Mouse (Mus musculus) lung, adult 2 months (tissue): ENCODE data around the gene Fzd7. TPM values are rescaled to one million over a fixed set of nuclear protein-coding genes. Genes with fewer than 3 reads are reported as not detected.
A peak's percentile ranks its signal among the peaks of the same experiment; 100 is the strongest.

Experiments
- DNase-seq: peaks from one replicate; pipeline ENCODE4 v3.0.0; 2022
- H3K4me1 ChIP-seq: fragments of 200-500 bp; 2 replicates; pipeline ENCODE4 v1.6.1; 2011; ENCODE audit warnings: low read length; ENCODE audit not compliant: control insufficient read depth, insufficient read depth
- H3K4me3 ChIP-seq: fragments of 200-500 bp; replicated peaks from 2 replicates; pipeline ENCODE3; 2011; ENCODE audit warnings: low read depth, mild to moderate bottlenecking, control low read depth, low read length; ENCODE audit errors: extremely low read depth
- CTCF ChIP-seq: fragments of 200-500 bp; IDR thresholded peaks from 2 replicates; pipeline ENCODE4 v1.5.1; 2011; ENCODE audit warnings: mild to moderate bottlenecking, low read length, control low read depth; ENCODE audit not compliant: insufficient read depth
- POLR2A ChIP-seq: fragments of 200-500 bp; IDR thresholded peaks from 2 replicates; pipeline ENCODE4 v1.6.1; 2011; ENCODE audit warnings: low read depth, mild to moderate bottlenecking, control low read depth, low read length, borderline replicate concordance; ENCODE audit errors: extremely low read depth
- WGBS: fragments of 180-500 bp; shearing (Covaris S2); methylation state at CpG from one replicate; pipeline ENCODE4 v1.1.7; 2018; 5-methylcytosine and 5-hydroxymethylcytosine counted together
- polyA plus RNA-seq: library from polyadenylated mRNA; depleted of rRNA; stranded (reverse); fragments of >200 nt; gene quantifications from 2 replicates; pipeline ENCODE4 v1.2.3, GENCODE M21; 2012

Fzd7 gene
- polyA plus RNA-seq, 1 experiment: 39.4 TPM

GRCm38 (mm10) chr1:59464696-59465639 is 17.3 kb upstream of the Fzd7 start:
- Histone ChIP-seq H3K4me3 (no peak overlapping the region), H3K4me1 (no peaks in the 10 kb centered on the region; the same call in 1 of the 2 replicates)
- no peak for DNase-seq
- WGBS: 32% methylated on average over 17 of the region's 17 CpGs
- no peak for TF ChIP-seq POLR2A
- TF ChIP-seq CTCF: no peak

DNA sequence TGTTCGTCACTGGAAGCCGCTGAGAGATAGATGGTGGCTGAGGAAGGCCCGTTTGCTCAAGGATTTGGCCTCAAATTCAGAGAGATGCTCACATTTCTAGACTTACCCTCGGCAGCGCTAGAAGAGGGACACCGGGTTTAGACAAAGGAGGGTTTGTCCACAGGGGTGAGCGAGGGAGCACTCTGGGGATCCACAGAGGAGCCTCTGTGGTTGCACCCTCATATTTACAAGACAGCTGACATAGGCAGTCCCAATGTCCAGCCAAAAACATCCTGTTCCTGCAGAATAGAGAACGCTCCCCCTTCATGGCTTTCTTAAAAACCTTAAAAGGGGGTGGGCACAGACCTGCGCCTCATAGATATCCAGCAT is 16.6 kb upstream of the Fzd7 start:
- TF ChIP-seq CTCF: no peak
- no peak for TF ChIP-seq POLR2A
- DNase-seq: no peak
- Histone ChIP-seq H3K4me1 (no peaks in the 10 kb centered on the region; the same call in 1 of the 2 replicates), H3K4me3 (no peak overlapping the region)
- WGBS: 83% methylated on average over 9 of the region's 9 CpGs

GRCm38 (mm10) chr1:59469170-59469569 is 13.1 kb upstream of the Fzd7 start:
- no peak for DNase-seq
- TF ChIP-seq CTCF: no peak
- no peak for TF ChIP-seq POLR2A
- Histone ChIP-seq H3K4me1 (peaks cover 3% of the 10 kb centered on the region), H3K4me3 (no peak overlapping the region)
- WGBS: 65% methylated on average over 4 of the region's 4 CpGs

GRCm38 (mm10) chr1:59470766-59471165 is 11.5 kb upstream of the Fzd7 start:
- no peak for DNase-seq
- WGBS: 70% methylated on average over 4 of the region's 4 CpGs
- H3K4me3 ChIP-seq: no peak overlapping the region
- TF ChIP-seq CTCF (no peak), POLR2A (no peak)
- peaks cover 3% of the 10 kb centered on the region for H3K4me1 ChIP-seq

DNA sequence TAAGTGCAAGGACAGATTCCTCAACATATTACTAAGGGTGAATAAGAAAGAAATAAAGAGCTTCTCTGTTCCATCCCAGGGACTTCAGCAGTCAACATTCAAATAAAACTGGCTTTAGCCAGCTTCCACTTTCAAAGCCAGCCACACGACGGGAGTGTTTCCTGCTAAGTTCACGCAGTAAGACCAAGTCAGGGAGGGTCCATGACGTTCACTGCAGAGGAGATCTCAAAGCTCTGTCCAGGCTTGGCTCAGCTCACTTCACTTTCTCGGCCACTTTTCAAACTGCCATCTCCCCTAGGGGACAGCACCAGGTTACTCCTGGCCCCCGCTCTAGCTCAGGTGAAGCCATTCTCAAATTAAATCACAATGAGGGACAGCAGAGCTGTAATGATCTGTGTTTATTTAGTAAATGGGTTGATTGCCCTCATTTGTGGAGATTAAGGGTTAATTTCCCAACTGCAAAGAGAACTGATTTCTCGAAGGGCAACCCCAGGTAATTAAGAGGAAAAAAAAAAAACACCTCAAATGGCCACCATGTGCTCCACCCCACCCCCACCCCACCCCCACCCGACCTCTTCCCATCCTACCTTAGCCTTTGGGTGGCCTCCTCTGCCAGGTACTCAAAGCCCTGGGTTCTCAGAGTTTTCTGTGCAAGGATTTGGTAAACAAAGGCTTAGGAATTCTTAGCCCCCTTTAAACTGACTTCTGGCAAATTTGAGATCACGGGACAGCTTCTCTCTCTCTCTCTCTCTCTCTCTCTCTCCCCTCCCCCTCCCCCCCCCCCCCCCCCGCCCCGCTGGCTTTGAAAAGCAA is 9.7 kb upstream of the Fzd7 start:
- TF ChIP-seq CTCF: no peak
- no peak for TF ChIP-seq POLR2A
- H3K4me3 ChIP-seq: peak overlapping the region; percentile 25
- 27% methylated on average over 9 of the region's 11 CpGs for WGBS
- DNase-seq: no peak
- H3K4me1 ChIP-seq: peaks cover 3% of the 10 kb centered on the region

DNA sequence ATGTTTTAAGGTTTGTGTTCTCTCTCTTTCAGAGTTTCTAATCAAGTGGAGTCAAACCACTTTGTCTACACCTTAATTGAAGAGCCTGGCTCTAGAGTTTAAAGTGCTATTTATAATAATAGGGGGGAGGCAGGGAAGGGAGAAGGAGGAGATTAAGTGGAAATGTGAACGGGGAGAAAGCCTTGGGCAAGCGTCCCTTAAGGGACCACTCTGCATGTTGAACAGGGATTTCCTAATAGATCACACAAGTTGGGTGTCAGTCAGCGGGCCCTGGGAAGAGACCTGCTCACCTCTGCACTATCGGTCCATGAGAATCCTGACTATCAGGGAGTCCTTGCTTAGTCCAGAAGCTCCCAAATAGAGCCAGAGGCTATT is 9.1 kb upstream of the Fzd7 start:
- WGBS: 41% methylated on average over 4 of the region's 4 CpGs
- Histone ChIP-seq H3K4me3 (no peak overlapping the region), H3K4me1 (peaks cover 3% of the 10 kb centered on the region)
- no peak for TF ChIP-seq POLR2A
- no peak for TF ChIP-seq CTCF
- DNase-seq: no peak

- H3K4me1 ChIP-seq: peaks cover 3% of the 10 kb centered on the region
- DNase-seq: no peak
- H3K4me3 ChIP-seq: no peak overlapping the region
- 40% methylated on average over 2 of the region's 2 CpGs for WGBS
- TF ChIP-seq CTCF (no peak), POLR2A (no peak)
These were observed 6.6 kb upstream of the Fzd7 start for GRCm38 (mm10) chr1:59475618-59476017.

DNA sequence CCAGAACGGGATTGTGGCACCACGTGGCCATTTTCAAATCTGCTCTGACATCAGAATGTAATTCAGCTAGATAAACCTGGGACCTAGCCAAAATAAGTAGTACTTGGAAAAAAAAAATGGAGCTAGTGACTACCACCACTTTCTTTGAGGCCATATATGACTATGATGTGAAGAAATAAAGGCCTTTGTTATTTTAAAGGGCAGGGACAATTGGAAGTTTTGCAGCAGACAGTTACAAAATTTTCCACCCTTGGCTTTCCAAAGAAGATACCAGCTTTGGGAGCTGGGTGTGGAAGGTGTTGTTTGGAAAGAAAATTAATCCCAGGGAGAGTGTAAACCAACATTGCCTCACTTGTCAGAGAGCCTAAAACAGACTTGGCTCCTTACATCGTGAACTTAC is 3.3 kb upstream of the Fzd7 start:
- WGBS: 53% methylated on average over 3 of the region's 3 CpGs
- TF ChIP-seq CTCF (no peak), POLR2A (no peak)
- Histone ChIP-seq H3K4me3 (no peak overlapping the region), H3K4me1 (peaks cover 9% of the 10 kb centered on the region; the same call in 1 of the 2 replicates)
- DNase-seq: no peak

- peaks cover 10% of the 10 kb centered on the region; the same call in 1 of the 2 replicates for H3K4me1 ChIP-seq
- peak overlapping the region; percentile 80 for H3K4me3 ChIP-seq
- WGBS: 18% methylated on average over 23 of the region's 23 CpGs
- no peak for TF ChIP-seq CTCF
- no peak for TF ChIP-seq POLR2A
- DNase-seq: no peak
These were observed 1.3 kb upstream of the Fzd7 start for GRCm38 (mm10) chr1:59480821-59481455.
